Mouse (Mus musculus): ENCODE results near the gene Lss.

GRCm38 (mm10) chr10:76554061-76554460, 22.7 kb downstream of the Lss start:
- TF ChIP-seq MAX (IDR thresholded peaks at IDR 0.05) (no peak), CTCF (IDR thresholded peaks at IDR 0.05; ENCODE audit: control insufficient read depth, insufficient read depth, insufficient read length) (no peak)
